Mouse (Mus musculus): ENCODE data around the gene Ctnnd1.
A peak's percentile ranks its signal among the peaks of the same experiment; 100 is the strongest.
"Not testable (repeated sequence)": the region's sequence is repeated elsewhere in the genome, so short reads cannot be mapped to it uniquely, and the experiment has no call there.

Gene Ctnnd1

DNA sequence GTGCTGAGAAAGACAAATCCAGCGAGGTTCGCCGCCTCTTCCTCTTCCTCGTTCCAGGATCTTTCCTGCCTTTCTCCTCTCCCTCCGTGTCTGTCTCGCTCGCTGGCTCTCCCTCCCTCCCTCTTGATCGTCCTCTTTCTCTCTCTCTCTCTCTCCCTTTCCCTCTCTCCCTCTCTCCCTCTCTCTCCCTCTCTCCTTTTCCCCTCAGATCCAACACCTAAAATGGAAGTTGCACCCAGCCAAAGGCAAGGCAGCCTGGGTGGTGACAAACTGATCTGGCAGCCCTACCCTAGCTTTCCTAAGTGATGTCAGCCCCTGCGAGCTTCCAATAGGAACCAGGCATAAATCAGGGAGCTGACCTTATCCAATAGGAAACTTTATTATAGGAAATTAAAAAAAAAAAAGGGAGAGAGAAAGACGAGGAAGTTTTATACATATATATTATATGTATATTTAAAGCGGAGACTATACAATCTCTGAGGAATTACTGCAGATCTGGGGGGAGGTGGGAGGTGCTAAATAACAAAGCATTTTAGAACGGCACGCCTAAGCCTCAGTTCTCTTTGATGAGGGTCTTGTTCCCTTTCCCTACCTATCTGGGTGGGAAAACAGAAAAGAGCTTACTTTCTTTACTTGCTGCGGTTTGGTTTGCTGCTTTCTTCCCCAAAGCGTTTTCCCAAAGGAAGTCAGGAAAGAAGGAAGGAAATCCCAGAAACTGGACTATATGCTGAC is at the start of gene Ctnnd1:
Gene Ctnnd1, minus strand, starts transcription at position 302 of the 732 bp plus-strand sequence.
- DNase-seq (ENCODE audit: low spot score) = peak; percentile 73

DNA sequence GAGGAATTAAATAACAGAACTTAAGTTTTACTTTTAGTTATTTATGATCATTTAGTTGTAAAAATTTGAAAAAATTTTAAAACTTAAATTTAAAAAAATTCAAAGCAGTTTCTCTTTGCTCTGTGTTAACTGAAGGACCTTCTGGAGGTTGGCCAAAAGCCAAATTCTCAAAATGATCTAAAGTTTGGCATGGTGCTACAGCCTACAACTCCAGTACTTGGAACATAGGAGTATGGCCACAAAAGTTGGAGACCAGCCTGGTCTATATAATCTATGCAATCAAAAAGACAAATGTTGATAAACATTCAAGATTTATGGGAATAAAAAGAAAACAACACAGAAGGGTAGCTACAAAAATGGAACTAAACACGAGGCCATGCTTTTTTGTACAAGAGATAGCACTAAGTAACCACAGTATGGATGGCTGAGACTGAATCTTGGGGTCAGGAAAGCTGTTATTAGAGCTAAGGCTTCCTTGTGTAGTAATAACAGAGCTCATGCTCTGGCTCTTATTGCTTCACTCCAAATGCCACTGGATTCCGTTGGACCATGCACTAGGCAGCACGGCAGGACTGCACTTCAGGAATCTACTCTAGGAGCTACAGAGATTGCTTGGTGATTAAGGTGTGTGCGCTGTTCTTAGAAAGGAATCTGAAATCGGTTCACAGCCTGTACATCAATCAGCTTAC is 44.6 kb upstream of the Ctnnd1 start:
- DNase-seq (ENCODE audit: low spot score) = no peak

DNA sequence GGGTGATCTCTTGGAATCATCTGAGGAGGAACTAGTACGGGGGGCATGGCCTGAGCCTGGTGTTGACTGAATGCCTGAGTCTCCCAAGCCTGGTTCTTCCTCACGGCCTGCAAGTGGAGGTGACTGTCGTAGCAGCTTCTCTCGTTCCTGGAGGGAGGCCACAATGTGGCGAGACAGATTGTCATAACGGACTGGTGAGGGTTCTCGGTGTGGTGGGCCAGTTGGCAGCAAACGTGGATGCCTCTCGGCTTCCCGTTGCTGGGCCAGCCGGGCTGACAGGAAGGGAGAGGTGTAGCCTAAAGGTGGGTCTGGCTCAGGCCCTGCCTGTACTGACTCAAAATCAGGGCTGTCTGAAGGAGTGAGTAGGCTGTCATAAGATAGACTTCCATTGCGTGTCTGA is 39.5 kb upstream of the Ctnnd1 start:
- DNase-seq (ENCODE audit: low spot score) = no peak

DNA sequence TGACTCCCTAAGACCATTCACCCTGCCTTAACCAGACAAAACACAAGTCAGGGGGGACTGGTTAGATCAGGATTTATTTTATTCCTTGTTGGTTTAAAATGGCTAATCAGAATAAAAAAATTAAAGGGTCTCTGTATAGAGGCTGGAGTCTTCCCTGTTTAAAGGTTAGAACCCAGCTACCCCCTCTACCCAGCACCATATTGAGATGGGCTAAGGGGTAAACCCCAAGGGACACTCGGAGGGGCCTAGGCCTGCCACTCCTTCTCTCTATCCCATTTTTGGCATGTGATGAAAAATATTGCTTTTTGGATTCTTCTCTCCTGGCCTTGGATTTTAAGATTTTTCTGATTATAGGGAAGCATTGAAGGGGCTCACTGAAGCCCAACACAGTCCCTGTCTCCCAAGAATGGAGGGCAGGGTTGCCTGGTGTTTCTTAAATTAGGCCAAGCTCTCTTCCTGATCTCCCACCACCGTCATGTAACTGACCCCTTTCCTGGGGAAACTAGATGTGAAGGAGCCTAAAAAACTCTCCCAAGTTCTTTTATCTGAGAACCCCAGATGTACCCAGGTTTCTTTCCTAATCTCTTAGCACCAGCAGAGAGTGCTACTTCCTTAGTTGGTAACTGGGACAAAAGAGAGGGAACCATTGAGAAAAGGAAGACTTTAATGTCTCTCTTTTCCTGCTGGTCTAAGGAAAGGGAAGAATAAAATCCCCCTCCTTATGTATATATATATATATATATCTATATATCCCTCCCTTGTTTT is 37.7 kb upstream of the Ctnnd1 start:
- no peak for DNase-seq (ENCODE audit: low spot score)

DNA sequence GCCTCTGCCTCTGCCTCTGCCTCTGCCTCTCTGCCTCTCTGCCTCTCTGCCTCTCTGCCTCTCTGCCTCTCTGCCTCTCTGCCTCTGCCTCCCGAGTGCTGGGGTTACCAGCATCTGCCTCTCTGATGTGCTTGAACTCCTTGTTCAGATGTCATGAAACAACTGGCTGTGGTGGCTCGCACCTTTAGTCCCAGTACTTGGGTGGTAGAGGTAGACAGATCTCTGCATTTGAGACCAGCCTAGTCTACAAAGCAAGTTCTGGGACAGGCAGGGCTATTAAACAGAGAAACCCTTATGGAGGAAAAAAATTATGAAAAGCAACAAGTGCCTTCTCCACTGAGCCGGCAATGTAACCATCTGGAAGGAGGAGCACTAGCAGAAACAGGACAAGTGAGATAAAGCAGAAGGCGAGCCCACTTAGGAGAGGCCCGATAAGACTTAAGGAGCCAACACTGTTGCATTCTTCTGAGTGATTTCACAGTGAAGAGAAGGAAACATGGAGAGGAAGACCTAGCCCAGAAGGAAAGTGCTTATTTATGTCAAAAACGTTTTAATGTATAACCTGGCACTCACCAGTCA is 32.1 kb upstream of the Ctnnd1 start:
- DNase-seq (ENCODE audit: low spot score) = no peak

DNA sequence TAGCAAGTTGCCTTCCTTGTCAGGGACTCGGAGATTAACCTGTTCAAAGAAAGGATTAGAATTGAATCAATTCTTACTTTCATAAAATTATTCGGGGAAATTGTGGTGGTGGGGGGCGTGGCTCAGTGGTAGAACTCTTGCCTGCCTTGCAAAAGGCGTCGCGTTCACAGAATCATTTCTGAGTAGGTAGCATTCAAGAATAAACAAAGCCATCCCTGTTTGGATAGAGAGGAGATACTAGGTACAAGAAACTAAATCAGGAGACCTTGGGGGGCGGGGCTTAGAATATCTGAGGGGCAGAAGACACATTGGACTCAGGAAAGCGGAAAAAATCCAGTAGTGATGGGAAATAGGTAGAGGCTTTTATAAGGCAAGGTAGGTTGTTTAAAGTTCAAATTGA is 28.5 kb upstream of the Ctnnd1 start, which contains the start of gene Tmx2:
Gene Tmx2, minus strand, starts transcription at position 125 of the 400 bp plus-strand sequence.
- DNase-seq (ENCODE audit: low spot score) = no peak

DNA sequence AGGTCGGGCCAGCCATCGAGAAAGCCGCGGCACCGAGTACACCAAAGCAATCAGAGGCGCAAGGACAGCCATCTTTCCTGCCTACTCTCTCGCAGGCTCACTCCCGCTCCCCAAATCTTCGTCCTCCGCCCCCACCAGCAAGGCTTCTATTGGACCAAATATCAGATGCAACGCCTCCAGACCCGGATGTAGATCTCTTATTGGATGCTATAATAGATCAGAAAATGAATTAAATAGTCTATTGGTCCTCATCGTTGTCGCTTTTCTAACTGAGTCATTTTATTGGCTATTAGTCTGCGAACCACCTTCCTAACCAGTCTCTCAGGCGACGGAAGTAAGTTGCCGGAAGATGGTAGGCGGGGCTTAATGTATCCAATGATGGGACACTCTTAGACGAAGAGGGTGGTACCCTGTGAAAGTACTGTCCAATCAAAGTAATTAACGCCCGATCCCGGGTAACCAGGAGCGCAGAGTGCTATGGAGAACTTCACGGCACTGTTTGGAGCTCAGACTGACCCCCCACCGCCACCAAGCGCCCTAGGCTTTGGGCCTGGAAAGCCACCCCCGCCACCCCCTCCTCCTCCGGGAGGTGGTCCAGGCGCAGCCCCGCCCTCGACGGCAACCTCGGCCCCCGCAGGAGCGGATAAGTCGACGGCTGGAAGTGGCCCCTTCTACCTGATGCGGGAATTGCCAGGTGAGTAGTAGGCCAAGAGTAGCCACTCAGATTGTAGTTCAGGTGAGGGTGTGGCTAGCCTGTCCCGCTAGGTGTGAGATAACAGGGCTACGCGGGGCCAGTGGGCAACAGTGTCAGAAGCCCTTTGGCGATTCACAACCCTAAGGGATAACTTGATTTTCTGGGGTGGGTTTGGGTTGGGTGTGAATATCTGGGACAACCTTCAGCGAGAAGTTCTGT is 27.7 kb upstream of the Ctnnd1 start, which contains the start of the genes Gm28635 and Med19:
Gene Gm28635, minus strand, starts transcription at position 74 of the 913 bp plus-strand sequence.
Gene Med19, plus strand, starts transcription at position 435 of the 913 bp plus-strand sequence.
- peak; percentile 99 for DNase-seq (ENCODE audit: low spot score)

DNA sequence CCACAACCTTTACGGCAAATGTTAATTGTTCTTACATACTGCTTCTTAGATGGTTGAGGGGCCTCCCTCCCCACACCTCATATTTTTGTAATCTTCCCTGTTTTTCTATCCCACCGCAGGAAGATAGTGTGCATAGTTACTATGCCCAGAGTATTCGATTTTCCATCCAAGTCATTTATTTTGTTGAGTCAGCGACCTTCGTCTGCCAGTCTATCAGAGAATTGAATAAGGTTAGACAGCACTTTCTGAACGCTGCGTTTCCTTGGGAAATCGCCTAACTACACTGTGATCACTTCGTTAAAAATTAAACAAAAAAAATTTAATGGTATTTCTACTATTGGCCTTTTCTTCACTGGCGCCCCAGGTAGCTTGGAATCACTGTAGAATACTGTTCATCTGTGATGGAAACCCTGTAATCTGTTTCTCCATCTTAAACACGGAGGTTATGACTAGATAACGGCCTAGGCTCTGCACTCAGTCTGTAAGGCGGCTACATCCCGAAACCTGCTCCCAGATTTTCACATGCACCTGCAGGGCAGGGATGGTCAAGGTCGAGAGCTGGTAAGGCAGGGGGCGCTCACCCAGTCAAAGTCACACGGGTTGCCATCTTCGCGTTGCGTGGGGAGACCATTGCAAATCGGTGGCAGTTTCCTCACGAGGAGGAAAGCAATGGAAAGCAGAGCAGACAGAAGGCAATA is 26.9 kb upstream of the Ctnnd1 start:
- peak; percentile 30 for DNase-seq (ENCODE audit: low spot score)

DNA sequence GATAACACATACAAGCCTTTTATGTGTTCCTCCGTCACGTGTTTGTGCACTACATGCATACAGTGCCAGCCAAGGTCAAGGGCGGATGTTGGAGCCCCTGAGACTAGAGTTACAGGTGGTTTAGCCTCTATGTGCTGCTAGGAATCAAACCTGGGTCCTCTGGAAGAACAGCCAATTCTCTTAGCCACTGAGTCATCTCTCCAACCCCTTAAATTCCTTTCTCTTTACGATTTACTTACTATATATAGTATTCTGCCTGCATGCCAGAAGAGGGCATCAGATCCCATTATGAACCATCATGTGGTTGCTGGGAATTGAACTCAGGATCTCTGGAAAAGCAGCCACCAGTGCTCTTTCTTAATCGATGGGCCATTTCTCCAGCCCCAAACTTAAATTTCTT is 21.0 kb upstream of the Ctnnd1 start:
- not testable (repeated sequence) for DNase-seq (ENCODE audit: low spot score)

DNA sequence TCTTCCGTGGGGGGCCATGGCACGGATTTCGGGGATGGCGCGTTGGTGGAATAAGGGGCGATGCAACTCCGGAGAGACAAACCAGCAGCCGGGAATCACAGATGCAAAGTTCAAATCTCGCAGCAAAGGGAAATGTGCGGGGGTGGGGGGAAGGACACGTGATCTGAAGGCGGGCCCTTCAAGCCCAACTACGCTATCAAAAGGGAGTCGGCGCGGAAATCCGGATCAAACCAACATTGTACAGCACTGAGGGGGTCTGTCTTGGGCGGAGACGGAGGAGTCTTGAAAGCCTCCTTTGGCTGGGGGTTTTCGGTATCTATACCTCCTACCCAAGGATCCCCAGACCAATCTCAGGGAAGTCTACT is 20.0 kb upstream of the Ctnnd1 start, which contains the start of gene Selenoh:
Gene Selenoh, minus strand, starts transcription at position 202 of the 365 bp plus-strand sequence.
- DNase-seq (ENCODE audit: low spot score) = peak; percentile 61

DNA sequence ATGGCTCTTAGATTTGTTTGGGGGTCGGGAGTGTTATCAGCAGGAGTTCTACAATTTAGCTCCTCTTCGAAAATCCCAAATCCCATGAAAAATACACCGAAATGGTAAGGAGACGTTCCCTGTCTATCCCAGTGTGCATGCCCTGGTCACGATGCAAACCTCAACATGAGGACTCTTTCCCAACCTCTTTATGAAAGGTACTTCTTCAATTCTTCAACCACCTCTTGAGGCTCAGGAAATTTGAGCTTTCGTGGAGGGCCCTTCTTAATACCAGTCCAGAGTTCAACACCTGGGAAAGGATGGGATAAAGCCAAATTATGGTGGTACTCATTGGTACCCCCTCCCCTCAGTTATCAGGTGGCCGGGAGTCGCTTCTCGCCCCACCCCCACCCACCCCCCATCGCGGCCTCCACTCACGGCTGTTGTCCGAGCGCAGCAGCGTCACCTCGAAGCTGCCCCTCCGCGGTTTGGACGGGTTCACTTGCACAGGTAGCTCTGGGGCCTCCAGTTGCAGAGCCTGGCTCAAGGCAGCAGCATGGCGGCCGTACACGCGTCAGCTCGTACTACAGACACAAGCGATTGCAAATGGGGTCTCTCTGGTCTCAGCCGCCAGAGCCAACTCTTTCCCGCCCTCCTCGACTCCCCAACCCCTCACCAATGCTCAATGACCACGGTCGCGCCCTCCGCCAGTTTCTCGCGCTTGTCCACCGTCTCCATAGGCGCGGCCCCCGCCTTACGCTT is 19.4 kb upstream of the Ctnnd1 start:
- DNase-seq (ENCODE audit: low spot score) = no peak

DNA sequence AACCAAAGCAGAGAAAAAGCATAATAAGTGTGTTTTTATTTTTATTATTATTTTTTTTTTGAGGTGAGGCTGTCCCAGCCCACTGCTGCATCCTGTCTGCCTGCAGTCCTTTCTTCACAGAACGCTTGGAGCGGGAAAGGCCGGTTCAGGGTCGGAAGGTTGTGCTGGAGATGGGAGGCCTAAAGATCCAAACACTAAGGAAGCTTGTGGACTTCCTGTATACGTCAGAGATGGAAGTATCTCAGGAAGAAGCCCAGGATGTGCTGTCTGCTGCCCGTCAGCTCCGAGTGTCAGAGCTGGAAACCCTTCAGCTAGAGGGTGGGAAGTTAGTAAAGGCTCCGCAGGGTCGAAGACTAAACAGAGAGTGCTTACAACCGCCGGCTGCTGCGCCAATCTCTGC is 15.5 kb upstream of the Ctnnd1 start:
- no peak for DNase-seq (ENCODE audit: low spot score)

DNA sequence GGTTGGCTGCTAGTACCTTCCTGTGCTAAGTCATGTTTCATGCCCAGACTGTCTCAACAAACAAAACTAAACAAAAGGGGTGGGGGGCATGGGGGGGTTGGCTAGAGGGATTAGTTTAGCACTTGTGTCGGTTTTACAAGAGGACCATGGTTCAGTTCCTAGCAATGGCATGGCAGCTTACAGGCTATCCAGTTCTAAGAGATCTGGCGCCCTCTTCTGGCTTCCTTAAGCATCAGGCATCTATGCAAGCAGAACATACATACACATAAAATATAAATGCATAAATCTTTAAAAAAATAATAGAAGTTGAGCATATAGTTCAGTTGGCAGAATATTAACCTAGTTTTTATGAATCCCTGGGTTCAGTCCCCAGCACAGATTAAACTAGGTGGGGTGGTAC is 12.3 kb upstream of the Ctnnd1 start:
- DNase-seq (ENCODE audit: low spot score) = no peak

DNA sequence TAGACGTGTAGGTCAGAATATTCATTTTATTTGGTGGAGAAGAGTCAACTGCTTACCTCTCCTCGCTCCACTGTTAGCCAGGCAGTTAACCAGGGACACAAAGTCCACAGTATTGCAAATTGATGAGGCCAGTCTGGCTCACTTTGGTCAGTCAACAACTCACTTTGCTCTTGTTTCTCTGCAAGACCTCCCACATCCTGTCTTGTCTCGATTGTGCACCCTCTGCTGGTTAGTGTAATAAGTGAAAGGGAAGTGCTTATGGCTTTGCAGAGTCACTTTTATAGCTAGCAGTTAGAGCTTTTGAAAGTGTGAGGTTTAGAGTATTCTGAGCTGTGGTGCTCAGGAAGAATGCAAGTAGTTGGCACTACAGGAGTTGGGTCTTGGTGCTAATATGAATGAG is 9.7 kb upstream of the Ctnnd1 start:
- peak; percentile 48 for DNase-seq (ENCODE audit: low spot score)

DNA sequence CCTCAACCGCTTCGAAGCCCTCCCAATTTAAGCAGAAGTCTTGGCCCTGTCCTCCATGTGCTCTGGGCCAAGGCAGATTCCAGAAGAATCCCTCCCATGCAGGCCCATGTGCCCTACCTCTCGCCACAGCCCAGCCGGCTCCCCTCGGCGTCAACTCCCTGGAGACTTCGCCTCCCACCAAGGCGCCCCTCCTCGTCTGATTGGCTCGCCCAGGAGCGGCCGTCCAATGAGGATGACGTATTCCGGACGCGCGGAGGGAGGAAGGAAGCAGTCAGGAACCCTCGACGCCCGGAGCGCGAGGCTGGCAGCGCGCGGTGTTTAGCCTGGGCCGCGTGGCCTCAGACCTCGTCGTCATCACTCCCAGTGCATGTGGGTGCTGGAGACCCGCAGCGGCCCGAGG is 8.2 kb upstream of the Ctnnd1 start, which contains the start of gene Btbd18:
Gene Btbd18, plus strand, starts transcription at position 274 of the 400 bp plus-strand sequence.
- DNase-seq (ENCODE audit: low spot score) = no peak

DNA sequence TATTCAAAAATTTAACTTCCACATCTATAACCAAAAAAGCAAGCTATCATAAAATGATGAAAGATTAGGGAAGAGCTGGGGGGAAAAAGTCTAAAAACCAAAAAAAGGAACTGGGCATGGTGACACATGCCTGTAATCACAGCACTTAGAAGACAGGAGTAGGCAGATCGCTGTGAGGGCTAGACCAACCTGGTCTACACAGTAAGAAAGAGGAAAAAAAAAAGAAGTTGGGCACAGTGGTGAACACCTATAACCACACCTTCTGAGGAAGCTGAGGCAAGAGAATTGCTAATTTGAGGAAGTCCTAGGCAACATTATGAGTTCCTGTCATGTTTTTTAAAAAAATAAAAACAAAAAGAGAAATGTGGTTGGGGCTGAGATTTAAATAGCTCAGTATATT is 5.3 kb upstream of the Ctnnd1 start:
- DNase-seq (ENCODE audit: low spot score) = no peak

DNA sequence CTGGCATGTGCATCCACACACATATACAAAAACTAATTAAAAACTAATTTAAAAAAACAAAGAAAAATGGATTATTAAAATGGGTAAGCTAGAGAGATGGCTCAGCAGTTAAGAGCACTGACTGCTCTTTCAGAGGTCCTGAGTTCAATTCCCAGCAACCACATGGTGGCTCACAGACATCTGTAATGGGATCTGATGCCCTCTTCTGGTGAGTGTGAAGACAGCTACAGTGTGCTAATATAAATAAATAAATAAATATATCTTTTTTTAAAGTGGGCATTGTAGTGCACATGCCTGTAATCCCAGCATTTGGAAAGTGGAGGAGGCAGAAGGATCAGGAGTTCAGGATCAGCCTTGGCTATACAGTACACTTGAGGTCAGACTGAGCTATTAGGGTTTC is 2.8 kb upstream of the Ctnnd1 start:
- no peak for DNase-seq (ENCODE audit: low spot score)

DNA sequence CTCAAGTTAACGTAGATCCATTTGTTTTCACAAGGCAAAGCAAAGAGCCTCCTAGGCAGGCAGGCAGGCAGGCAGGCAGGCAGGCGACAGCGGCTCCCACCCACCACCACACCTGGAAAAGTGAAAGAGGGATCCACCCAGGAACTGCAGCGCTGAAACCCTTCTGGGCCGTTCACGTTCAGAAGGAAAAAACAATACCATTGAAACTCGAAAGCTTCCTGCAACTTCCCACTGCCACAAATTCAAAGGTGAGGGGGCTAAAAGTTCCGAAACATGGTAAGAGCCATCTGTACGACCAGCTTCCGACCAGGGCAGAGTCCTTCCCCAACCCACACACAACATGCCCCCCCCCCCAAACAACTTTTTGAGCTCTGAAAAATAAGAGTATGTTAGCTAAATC is 891 bp downstream of the Ctnnd1 start:
- no peak for DNase-seq (ENCODE audit: low spot score)

DNA sequence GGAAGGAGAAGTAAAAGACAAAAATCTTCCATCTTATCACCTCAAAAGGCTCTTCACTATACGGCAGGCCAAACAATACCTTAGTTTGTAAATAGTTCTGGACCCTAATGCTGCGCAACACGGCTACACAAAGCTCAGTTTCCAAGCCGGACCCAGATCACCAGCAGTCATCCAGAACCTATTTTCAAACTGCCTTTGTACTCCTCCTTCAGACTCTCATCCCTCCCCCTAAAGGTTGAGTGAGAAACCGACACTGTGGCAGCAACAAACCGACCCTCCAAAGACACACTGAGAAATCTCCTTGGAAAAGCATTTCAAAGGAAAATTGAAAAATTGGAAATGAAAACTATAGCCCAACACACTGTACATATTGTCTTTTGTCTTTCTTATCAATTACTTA is 2.2 kb downstream of the Ctnnd1 start:
- DNase-seq (ENCODE audit: low spot score) = no peak

DNA sequence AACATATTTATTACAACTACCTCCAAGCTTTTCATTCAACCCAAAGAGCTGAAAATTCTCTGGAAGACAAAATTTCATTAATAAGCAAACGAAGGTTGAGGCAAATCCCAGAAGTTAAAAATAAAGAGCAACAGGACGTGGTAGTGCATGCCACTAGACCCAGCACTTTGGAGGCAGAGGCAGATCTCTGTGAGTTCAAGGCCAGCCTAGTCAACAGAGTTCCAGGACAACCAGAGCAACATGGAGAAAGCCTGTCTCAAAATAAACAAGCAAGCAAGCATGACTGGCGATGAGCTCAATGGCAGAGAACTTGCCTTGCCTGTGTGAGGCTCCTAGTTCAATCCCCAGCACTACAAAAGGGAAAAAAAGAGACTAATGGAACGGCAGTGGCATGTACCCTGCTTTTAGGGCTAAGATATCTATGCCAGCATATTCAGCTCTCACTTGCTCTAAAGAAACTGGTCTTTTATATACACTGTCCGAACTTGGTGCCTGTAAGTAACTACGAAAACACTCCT is 3.5 kb downstream of the Ctnnd1 start:
- DNase-seq (ENCODE audit: low spot score) = no peak

Data from layer of hippocampus, adult 9-10 months (tissue).